Mouse (Mus musculus) kidney, adult 2 months (tissue): ENCODE measurements around the gene Ak7. TPM values are rescaled to one million over a fixed set of nuclear protein-coding genes. Genes with fewer than 3 reads are reported as not detected.

Experiments used
- DNase-seq: peaks from one replicate; pipeline ENCODE4 v3.0.0; 2021
- H3K27ac ChIP-seq: fragments of 200-500 bp; 2 replicates; pipeline ENCODE4 v1.5.1; 2012; ENCODE audit warnings: low read depth, low read length, control low read depth, inconsistent platforms; ENCODE audit not compliant: insufficient read depth
- H3K27me3 ChIP-seq: fragments of 200-500 bp; replicated peaks from 2 replicates; pipeline ENCODE4 v1.6.1; 2012; ENCODE audit warnings: mild to moderate bottlenecking, moderate library complexity, low read length, inconsistent platforms; ENCODE audit not compliant: control insufficient read depth, insufficient read depth
- H3K36me3 ChIP-seq: fragments of 200-500 bp; 2 replicates; pipeline ENCODE4 v1.6.1; 2012; ENCODE audit warnings: mild to moderate bottlenecking, moderate library complexity, low read length, inconsistent platforms; ENCODE audit not compliant: control insufficient read depth, insufficient read depth
- H3K4me1 ChIP-seq: fragments of 200-500 bp; 2 replicates; pipeline ENCODE4 v1.6.1; 2011; ENCODE audit warnings: low read length; ENCODE audit not compliant: control insufficient read depth, insufficient read depth
- H3K4me3 ChIP-seq: fragments of 200-500 bp; 2 replicates; pipeline ENCODE4 v1.5.1; 2011; ENCODE audit warnings: mild to moderate bottlenecking, low read depth, low read length, control low read depth; ENCODE audit not compliant: insufficient read depth
- CTCF ChIP-seq: fragments of 200-500 bp; conservative IDR thresholded peaks from 2 replicates; pipeline ENCODE4 v1.5.1; 2011; ENCODE audit warnings: low read depth, mild to moderate bottlenecking, control low read depth, low read length, moderate library complexity, mixed read lengths; ENCODE audit not compliant: insufficient read depth, insufficient read length
- POLR2A ChIP-seq: fragments of 200-500 bp; IDR thresholded peaks from one replicate; pipeline ENCODE4 v1.6.1; 2011; ENCODE audit warnings: low read depth, low read length, control low read depth
- WGBS: fragments of 180-500 bp; shearing (Covaris S2); methylation state at CpG from one replicate; pipeline ENCODE4 v1.1.7; 2018; 5-methylcytosine and 5-hydroxymethylcytosine counted together
- polyA plus RNA-seq: library from polyadenylated mRNA; depleted of rRNA; stranded (reverse); fragments of >200 nt; gene quantifications from 2 replicates; pipeline ENCODE4 v1.2.3, GENCODE M21; 2012; rRNA removed

Gene Ak7
- polyA plus RNA-seq, 1 experiment = 0.94 TPM

GRCm38 (mm10) chr12:105810608-105811007, 104.8 kb downstream of the Ak7 start:
- no peaks in the 10 kb centered on the region for H3K4me1 ChIP-seq
- WGBS = 79% methylated on average over 6 of the region's 6 CpGs
- no peak overlapping the region for H3K4me3 ChIP-seq
- no peak overlapping the region for H3K27ac ChIP-seq
- no peaks in the 10 kb centered on the region for H3K27me3 ChIP-seq
- DNase-seq = no peak
- TF ChIP-seq POLR2A (no peak), CTCF (no peak)
- peaks cover 20% of the 10 kb centered on the region for H3K36me3 ChIP-seq

DNA sequence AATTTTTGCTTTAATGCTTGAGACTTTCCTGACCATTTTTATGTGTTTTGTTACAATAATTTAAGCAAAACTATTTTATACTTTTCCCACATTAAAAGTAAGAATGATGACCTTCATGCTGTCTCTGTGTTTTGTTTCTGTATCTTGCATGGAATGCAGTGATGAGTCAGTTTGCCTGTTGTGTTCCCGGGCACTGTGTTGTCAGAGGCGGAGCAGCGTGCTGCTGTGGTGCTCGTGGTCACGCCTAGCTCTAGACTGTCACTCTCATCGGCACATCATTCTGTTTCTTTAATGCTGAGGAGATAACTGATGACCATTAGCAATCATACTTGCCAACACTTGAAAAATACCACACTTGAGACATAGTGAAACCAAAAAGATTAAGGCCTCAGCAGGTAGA, 108.2 kb downstream of the Ak7 start:
- WGBS = 83% methylated on average over 6 of the region's 6 CpGs
- peaks cover 19% of the 10 kb centered on the region for H3K36me3 ChIP-seq

GRCm38 (mm10) chr12:105823472-105823871, 117.7 kb downstream of the Ak7 start:
- H3K27me3 ChIP-seq = no peaks in the 10 kb centered on the region
- no peak for DNase-seq
- no peak overlapping the region for H3K27ac ChIP-seq
- peaks cover 21% of the 10 kb centered on the region for H3K36me3 ChIP-seq
- 84% methylated on average over 4 of the region's 4 CpGs for WGBS
- no peaks in the 10 kb centered on the region for H3K4me1 ChIP-seq
- no peak for TF ChIP-seq POLR2A
- TF ChIP-seq CTCF = no peak
- no peak overlapping the region for H3K4me3 ChIP-seq

More for the DNA sequence above, 108.2 kb downstream of the Ak7 start:
- no peak overlapping the region for H3K27ac ChIP-seq
- TF ChIP-seq POLR2A (no peak), CTCF (no peak)
- H3K4me3 ChIP-seq = no peak overlapping the region
- DNase-seq = no peak
- H3K4me1 ChIP-seq = no peaks in the 10 kb centered on the region
- H3K27me3 ChIP-seq = no peaks in the 10 kb centered on the region

DNA sequence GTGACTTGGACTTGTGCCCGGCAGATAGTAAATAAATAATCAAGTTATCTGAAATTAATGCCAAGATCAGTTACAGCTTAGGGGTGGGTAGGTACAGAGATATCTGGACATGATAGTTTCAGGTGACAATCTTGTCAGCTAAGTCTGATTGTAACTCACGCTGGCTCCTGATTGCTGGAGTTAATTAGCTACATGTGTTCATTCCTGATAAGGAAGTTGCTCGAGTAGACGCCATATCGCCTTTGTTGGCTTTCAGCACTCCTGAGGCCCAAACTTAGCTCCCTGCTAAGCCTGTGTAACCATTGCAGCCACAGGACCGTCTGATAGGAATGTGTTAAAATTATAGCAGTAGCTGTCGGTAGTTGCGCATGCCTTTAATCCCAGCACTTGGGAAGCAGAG, 119.0 kb downstream of the Ak7 start:
- H3K36me3 ChIP-seq = peaks cover 17% of the 10 kb centered on the region
- no peak overlapping the region for H3K4me3 ChIP-seq
- TF ChIP-seq CTCF (no peak), POLR2A (no peak)
- peak; percentile 33 for DNase-seq
- 69% methylated on average over 8 of the region's 8 CpGs for WGBS
- no peaks in the 10 kb centered on the region for H3K4me1 ChIP-seq
- H3K27ac ChIP-seq = no peak overlapping the region
- no peaks in the 10 kb centered on the region for H3K27me3 ChIP-seq

DNA sequence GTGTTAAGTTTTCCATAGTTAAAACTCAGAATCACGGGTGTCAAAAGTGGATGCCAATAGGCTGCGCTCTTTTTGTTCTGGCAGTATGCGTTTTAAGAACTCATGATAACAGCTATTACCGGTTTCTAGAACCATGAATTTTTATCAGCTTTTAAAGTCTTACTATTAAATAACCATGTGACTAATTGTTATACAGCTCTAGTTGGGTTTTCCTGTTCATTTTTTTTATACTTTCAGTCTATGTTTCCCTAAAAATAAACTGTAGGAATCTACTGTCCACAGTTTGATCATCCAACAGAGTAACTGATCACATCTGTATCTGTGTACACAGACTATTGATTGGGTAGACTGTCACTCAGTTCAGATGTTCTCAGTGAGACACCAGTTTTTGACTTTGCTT, 119.5 kb downstream of the Ak7 start:
- Histone ChIP-seq H3K4me3 (no peak overlapping the region), H3K27me3 (no peaks in the 10 kb centered on the region), H3K27ac (no peak overlapping the region), H3K4me1 (no peaks in the 10 kb centered on the region), H3K36me3 (peaks cover 18% of the 10 kb centered on the region)
- 91% methylated on average over 4 of the region's 4 CpGs for WGBS
- TF ChIP-seq POLR2A = no peak
- TF ChIP-seq CTCF = no peak
- DNase-seq = no peak

Other genes with a start within 250 kb of the Ak7 start
- gene Bdkrb2, start 142.8 kb upstream of the Ak7 start, polyA plus RNA-seq = 0.54 and 0.64 TPM in 2 replicates
- gene Bdkrb1, start 102.9 kb upstream of the Ak7 start, polyA plus RNA-seq = 0.15 TPM in 1 of 2 replicates, not detected in the other
- 6.6 and 9.0 TPM in 2 replicates for gene Gskip, start 21.1 kb upstream of the Ak7 start, polyA plus RNA-seq
- 16.5 and 16.6 TPM in 2 replicates for gene Atg2b, start 20.8 kb upstream of the Ak7 start, polyA plus RNA-seq
- 51.4 and 57.7 TPM in 2 replicates for gene Papola, start 78.7 kb downstream of the Ak7 start, polyA plus RNA-seq